In genomic region chr14:75981231-75981630, GRCm38 (mm10) we compare ENCODE assay signal across 15 mouse cellular contexts. TPM values are rescaled to one million over a fixed set of nuclear protein-coding genes. Genes with fewer than 3 reads are reported as not detected.
"Had no signal": no experiment of that assay in that cellular context is flagged by ENCODE, and none has a peak within 500 bp of the region (broad histone marks: within the 10 kb centered on the region; RNA-seq: fewer than 3 reads in every experiment).

No protein-coding gene starts in this region.

- H3K4me2 ChIP-seq: kidney, embryonic 15.5 days; limb, embryonic 12.5 days; liver, embryonic 12.5 days; lung, embryonic 14.5 days; midbrain, embryonic 11.5 days had no signal

- DNase-seq: kidney, adult 2 months; kidney, postnatal 14 days; layer of hippocampus, postnatal 36 days; lung, embryonic 14.5 days; lung, postnatal 10 days; lung, postnatal 4 days; thymus, postnatal 4 days had no signal

- H3K9me3 ChIP-seq: kidney, embryonic 15.5 days; limb, embryonic 12.5 days; liver, embryonic 12.5 days; megakaryocyte, embryonic 14.5 days had no signal

- H3K36me3 ChIP-seq: limb, embryonic 12.5 days had no signal

- H3K4me3 ChIP-seq: kidney, embryonic 15.5 days; limb, embryonic 12.5 days; liver, embryonic 12.5 days; megakaryocyte, embryonic 14.5 days had no signal

- H3K27ac ChIP-seq: kidney, embryonic 15.5 days; limb, embryonic 12.5 days; liver, embryonic 12.5 days; stomach, postnatal 0 days had no signal

- H3K27me3 ChIP-seq: kidney, embryonic 15.5 days; limb, embryonic 12.5 days; liver, embryonic 12.5 days; megakaryocyte, embryonic 14.5 days had no signal

- H3K9ac ChIP-seq: kidney, embryonic 15.5 days; limb, embryonic 12.5 days; liver, embryonic 12.5 days; lung, embryonic 14.5 days had no signal

- ATAC-seq: liver, embryonic 12.5 days; midbrain, embryonic 16.5 days had no signal

RNA-seq across cellular contexts. Expression of gene Kctd4, which starts 26.4 kb away (rescaled TPM):
- polyA plus RNA-seq: kidney, adult 2 months; large intestine, adult 2 months had no signal
